Mouse (Mus musculus) myocyte (in vitro differentiated cells): ENCODE results near the gene Epb41l5. TPM values are rescaled to one million over a fixed set of nuclear protein-coding genes. Genes with fewer than 3 reads are reported as not detected.

Experiments used
- H3K27me3 ChIP-seq: one replicate; pipeline ENCODE4 v1.6.1; 2011; ENCODE audit not compliant: control insufficient read depth, insufficient read depth, insufficient read length
- H3K36me3 ChIP-seq: one replicate; pipeline ENCODE4 v1.6.1; 2011; ENCODE audit not compliant: control insufficient read depth, insufficient read depth
- H3K4me2 ChIP-seq: one replicate; pipeline ENCODE4 v1.6.1; 2011; ENCODE audit warnings: low read depth, control low read depth
- H3K4me3 ChIP-seq: one replicate; pipeline ENCODE4 v1.5.1; 2011; ENCODE audit warnings: mild to moderate bottlenecking, control low read depth, moderate library complexity
- H3K79me2 ChIP-seq: one replicate; pipeline ENCODE4 v1.6.1; 2011; ENCODE audit not compliant: control insufficient read depth, insufficient read depth
- H3ac ChIP-seq: one replicate; pipeline ENCODE4 v1.6.1; 2011; ENCODE audit not compliant: control insufficient read depth, insufficient read length
- CEBPB ChIP-seq: IDR thresholded peaks from 2 replicates; pipeline ENCODE4 v1.6.1; 2011; ENCODE audit warnings: mild to moderate bottlenecking, moderate library complexity; ENCODE audit not compliant: poor library complexity, insufficient read depth, severe bottlenecking
- E2F4 ChIP-seq: IDR thresholded peaks from one replicate; pipeline ENCODE4 v1.6.1; 2011; ENCODE audit warnings: mild to moderate bottlenecking, control low read depth, moderate library complexity; ENCODE audit not compliant: insufficient read depth
- MAX ChIP-seq: IDR thresholded peaks from one replicate; pipeline ENCODE4 v1.6.1; 2011; ENCODE audit warnings: low read depth, mild to moderate bottlenecking, control low read depth
- MYOD1 ChIP-seq, 3 experiments: IDR thresholded peaks; one replicate each; pipeline ENCODE4 v1.6.1; 2011; ENCODE audit warnings: control low read depth in 2 of 3, low read depth in 2 of 3, mild to moderate bottlenecking in 2 of 3, moderate library complexity in 1 of 3; ENCODE audit not compliant: insufficient read length in 2 of 3, control insufficient read depth in 1 of 3
- MYOG ChIP-seq, 3 experiments: IDR thresholded peaks; one replicate each; pipeline ENCODE4 v1.6.1; 2011; ENCODE audit warnings: control low read depth in 2 of 3, low read depth in 2 of 3, mild to moderate bottlenecking in 2 of 3; ENCODE audit not compliant: insufficient read length in 2 of 3, control insufficient read depth in 1 of 3, insufficient read depth in 1 of 3
- POLR2A ChIP-seq: IDR thresholded peaks from one replicate; pipeline ENCODE4 v1.6.1; 2011; ENCODE audit warnings: low read depth, mild to moderate bottlenecking, control low read depth, moderate library complexity; ENCODE audit not compliant: insufficient read length
- POLR2AphosphoS2 ChIP-seq: IDR thresholded peaks from one replicate; pipeline ENCODE4 v1.6.1; 2011; ENCODE audit warnings: low read depth, control low read depth; ENCODE audit not compliant: insufficient read length
- REST ChIP-seq: IDR thresholded peaks from one replicate; pipeline ENCODE4 v1.6.1; 2011; ENCODE audit warnings: mild to moderate bottlenecking, control low read depth, moderate library complexity; ENCODE audit not compliant: insufficient read depth, insufficient read length
- SRF ChIP-seq: IDR thresholded peaks from one replicate; pipeline ENCODE4 v1.6.1; 2011; ENCODE audit warnings: low read depth; ENCODE audit not compliant: control insufficient read depth, insufficient read length
- TCF12 ChIP-seq: IDR thresholded peaks from one replicate; pipeline ENCODE4 v1.6.1; 2011; ENCODE audit warnings: mild to moderate bottlenecking, control low read depth; ENCODE audit not compliant: poor library complexity, insufficient read depth, severe bottlenecking
- TCF3 ChIP-seq: IDR thresholded peaks from one replicate; pipeline ENCODE4 v1.6.1; 2011; ENCODE audit warnings: low read depth, control low read depth; ENCODE audit not compliant: insufficient read length
- USF1 ChIP-seq: IDR thresholded peaks from one replicate; pipeline ENCODE4 v1.6.1; 2011; ENCODE audit warnings: low read depth, mild to moderate bottlenecking, control low read depth, moderate library complexity
- polyA plus RNA-seq: library from polyadenylated mRNA; unstranded; fragments of >200 nt; fragmentation: generic; extraction: Trizol; gene quantifications from one replicate; pipeline ENCODE4 v1.2.1, GENCODE M21; 2012; ENCODE audit warnings: missing spikeins

Gene Epb41l5
- polyA plus RNA-seq, 1 experiment, result 2.1 TPM

GRCm38 (mm10) chr1:119570134-119570533, 78.7 kb downstream of the Epb41l5 start:
- TF ChIP-seq TCF3 (no peak), POLR2A (no peak), USF1 (no peak), MYOG (IDR thresholded peaks at IDR 0.05; ENCODE audit: control insufficient read depth in 1 of 3, insufficient read depth in 1 of 3, insufficient read length in 2 of 3, low read depth in 2 of 3) (no peak), SRF (no peak), CEBPB (no peak), E2F4 (no peak), MAX (no peak), TCF12 (no peak), MYOD1 (IDR thresholded peaks at IDR 0.05; ENCODE audit: control insufficient read depth in 1 of 3, insufficient read length in 2 of 3, low read depth in 2 of 3) (no peak), REST (no peak), POLR2AphosphoS2 (no peak)
- H3K4me3 ChIP-seq, result no peak overlapping the region
- no peaks in the 10 kb centered on the region for H3K79me2 ChIP-seq
- H3K27me3 ChIP-seq, result no peaks in the 10 kb centered on the region
- no peaks in the 10 kb centered on the region for H3K36me3 ChIP-seq
- H3K4me2 ChIP-seq, result no peak overlapping the region
- H3ac ChIP-seq, result no peak overlapping the region

GRCm38 (mm10) chr1:119565531-119565930, 83.3 kb downstream of the Epb41l5 start:
- TF ChIP-seq SRF (no peak), POLR2AphosphoS2 (no peak), MAX (no peak), E2F4 (no peak), USF1 (no peak), MYOD1 (IDR thresholded peaks at IDR 0.05; ENCODE audit: control insufficient read depth in 1 of 3, insufficient read length in 2 of 3, low read depth in 2 of 3) (no peak), POLR2A (no peak), MYOG (IDR thresholded peaks at IDR 0.05; ENCODE audit: control insufficient read depth in 1 of 3, insufficient read depth in 1 of 3, insufficient read length in 2 of 3, low read depth in 2 of 3) (no peak), TCF12 (no peak), REST (no peak), CEBPB (no peak)
- Histone ChIP-seq H3K79me2 (no peaks in the 10 kb centered on the region), H3K4me2 (no peak overlapping the region), H3K4me3 (no peak overlapping the region), H3K36me3 (no peaks in the 10 kb centered on the region), H3ac (no peak overlapping the region), H3K27me3 (no peaks in the 10 kb centered on the region)

GRCm38 (mm10) chr1:119557641-119558395, 91.0 kb downstream of the Epb41l5 start:
- H3K79me2 ChIP-seq, result no peaks in the 10 kb centered on the region
- no peak overlapping the region for H3K4me2 ChIP-seq
- H3K27me3 ChIP-seq, result no peaks in the 10 kb centered on the region
- TF ChIP-seq E2F4 (no peak), SRF (no peak), REST (no peak), POLR2A (no peak), USF1 (no peak), MYOD1 (IDR thresholded peaks at IDR 0.05; ENCODE audit: control insufficient read depth in 1 of 3, insufficient read length in 2 of 3, low read depth in 2 of 3) (no peak), MAX (no peak)
- H3ac ChIP-seq, result no peak overlapping the region
- H3K36me3 ChIP-seq, result no peaks in the 10 kb centered on the region
- no peak overlapping the region for H3K4me3 ChIP-seq

GRCm38 (mm10) chr1:119555651-119556050, 93.1 kb downstream of the Epb41l5 start:
- Histone ChIP-seq H3K4me2 (no peak overlapping the region), H3K36me3 (no peaks in the 10 kb centered on the region), H3K79me2 (no peaks in the 10 kb centered on the region), H3K27me3 (no peaks in the 10 kb centered on the region), H3K4me3 (no peak overlapping the region), H3ac (no peak overlapping the region)
- TF ChIP-seq MAX (no peak), MYOG (IDR thresholded peaks at IDR 0.05; ENCODE audit: control insufficient read depth in 1 of 3, insufficient read depth in 1 of 3, insufficient read length in 2 of 3, low read depth in 2 of 3) (no peak), USF1 (no peak), E2F4 (no peak), MYOD1 (IDR thresholded peaks at IDR 0.05; ENCODE audit: control insufficient read depth in 1 of 3, insufficient read length in 2 of 3, low read depth in 2 of 3) (no peak), REST (no peak), POLR2AphosphoS2 (no peak), CEBPB (no peak), POLR2A (no peak), SRF (no peak), TCF12 (no peak), TCF3 (no peak)

GRCm38 (mm10) chr1:119551651-119552050, 97.1 kb downstream of the Epb41l5 start:
- no peaks in the 10 kb centered on the region for H3K79me2 ChIP-seq
- H3ac ChIP-seq, result no peak overlapping the region
- H3K36me3 ChIP-seq, result no peaks in the 10 kb centered on the region
- TF ChIP-seq E2F4 (no peak), MAX (no peak), TCF3 (no peak), CEBPB (no peak), POLR2AphosphoS2 (no peak), USF1 (no peak), POLR2A (no peak), MYOD1 (IDR thresholded peaks at IDR 0.05; ENCODE audit: control insufficient read depth in 1 of 3, insufficient read length in 2 of 3, low read depth in 2 of 3) (no peak), TCF12 (no peak), SRF (no peak), MYOG (IDR thresholded peaks at IDR 0.05; ENCODE audit: control insufficient read depth in 1 of 3, insufficient read depth in 1 of 3, insufficient read length in 2 of 3, low read depth in 2 of 3) (no peak), REST (no peak)
- H3K4me3 ChIP-seq, result no peak overlapping the region
- no peaks in the 10 kb centered on the region for H3K27me3 ChIP-seq
- no peak overlapping the region for H3K4me2 ChIP-seq
